Comparison of ENCODE assay signal across 9 mouse cellular contexts in the genomic region with DNA sequence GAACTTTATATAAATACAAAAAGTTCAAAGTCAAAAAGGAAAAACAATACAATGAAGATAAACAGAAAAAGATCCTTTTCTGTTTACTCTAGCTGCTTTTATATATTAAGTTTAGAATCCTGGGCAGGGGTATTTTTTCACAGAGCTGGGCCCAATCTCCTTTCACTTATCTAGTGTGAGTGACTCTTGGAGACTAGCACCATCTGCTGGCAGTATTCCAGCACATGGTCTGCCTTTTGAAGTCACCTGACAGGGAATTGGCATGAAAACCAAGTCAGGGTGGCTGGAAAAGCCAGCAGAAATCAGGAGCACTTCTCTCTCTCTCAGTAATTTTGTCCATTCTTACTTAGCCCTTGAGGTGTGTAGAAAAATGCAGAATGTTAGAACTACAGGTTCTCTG. TPM values are rescaled to one million over a fixed set of nuclear protein-coding genes. Genes with fewer than 3 reads are reported as not detected.
A peak's percentile ranks its signal among the peaks of the same experiment; 100 is the strongest.
DNase-seq lines count a peak whose midpoint lies in the region; ATAC-seq and TF ChIP-seq lines count a peak whose summit lies in the region.
"Had no signal": no experiment of that assay in that cellular context is flagged by ENCODE, and none has a peak within 500 bp of the region (broad histone marks: within the 10 kb centered on the region; RNA-seq: fewer than 3 reads in every experiment).

No protein-coding gene starts in this region.

- H3K4me1 ChIP-seq in forebrain, embryonic 13.5 days, result no peaks in the 10 kb centered on the region
- no peaks in the 10 kb centered on the region for H3K4me1 ChIP-seq in liver, embryonic 12.5 days
- H3K4me1 ChIP-seq: liver, embryonic 13.5 days had no signal

- TF ChIP-seq CTCF in left cerebral cortex, adult 2 months (IDR thresholded peaks at IDR 0.05), result peak; percentile 12

- intact Hi-C loops in left cerebral cortex, adult 2 months (cut with DNase I), result no loop called here

- no peak overlapping the region for H3K9ac ChIP-seq in forebrain, embryonic 13.5 days
- no peak overlapping the region for H3K9ac ChIP-seq in liver, embryonic 12.5 days
- H3K9ac ChIP-seq: liver, embryonic 13.5 days had no signal

- H3K4me2 ChIP-seq in forebrain, embryonic 13.5 days, result no peak overlapping the region
- H3K4me2 ChIP-seq in liver, embryonic 12.5 days, result no peak overlapping the region
- H3K4me2 ChIP-seq: liver, embryonic 13.5 days had no signal

- H3K36me3 ChIP-seq in forebrain, embryonic 13.5 days (ENCODE audit: poor library complexity, severe bottlenecking), result peaks cover 49% of the 10 kb centered on the region
- peaks cover 58% of the 10 kb centered on the region for H3K36me3 ChIP-seq in liver, embryonic 12.5 days

- H3K4me3 ChIP-seq in left cerebral cortex, adult 2 months, result no peak overlapping the region
- H3K4me3 ChIP-seq in forebrain, embryonic 13.5 days, result no peak overlapping the region
- H3K4me3 ChIP-seq in liver, embryonic 12.5 days, result no peak overlapping the region
- H3K4me3 ChIP-seq: liver, embryonic 13.5 days had no signal

- no peaks in the 10 kb centered on the region for H3K9me3 ChIP-seq in forebrain, embryonic 13.5 days (replicated peaks)
- H3K9me3 ChIP-seq in liver, embryonic 12.5 days (replicated peaks), result no peaks in the 10 kb centered on the region
- H3K9me3 ChIP-seq: liver, embryonic 13.5 days had no signal

- DNase-seq in left cerebral cortex, adult 2 months (ENCODE audit: extremely low spot score in 1 of 2, low spot score in 2 of 2), result no peak
- no peak for DNase-seq in left cerebral cortex, adult 11 months (ENCODE audit: low spot score)
- peak; percentile 59 for DNase-seq in NIH3T3 (ENCODE audit: low read depth)
- DNase-seq in thymus, postnatal 10 days (ENCODE audit: low spot score in 2 of 2), result peak; percentile 12 to 22
- no peak for DNase-seq in gastrocnemius, adult 18-20 months (ENCODE audit: low spot score)
- DNase-seq in spleen, postnatal 14 days (ENCODE audit: low spot score in 2 of 2), result no peak
- DNase-seq: liver, embryonic 13.5 days had no signal

- no peak overlapping the region for H3K27ac ChIP-seq in left cerebral cortex, adult 2 months
- H3K27ac ChIP-seq in forebrain, embryonic 13.5 days, result no peak overlapping the region
- H3K27ac ChIP-seq in liver, embryonic 12.5 days, result no peak overlapping the region
- H3K27ac ChIP-seq: liver, embryonic 13.5 days had no signal

- no peaks in the 10 kb centered on the region for H3K27me3 ChIP-seq in forebrain, embryonic 13.5 days
- no peaks in the 10 kb centered on the region for H3K27me3 ChIP-seq in liver, embryonic 12.5 days (replicated peaks)
- H3K27me3 ChIP-seq: liver, embryonic 13.5 days had no signal

- 0 out of 2 replicates have a peak, but pooled peaks have one; percentile 55 for ATAC-seq in forebrain, embryonic 13.5 days
- peak; percentile 65; the same call in 1 of the 2 replicates for ATAC-seq in liver, embryonic 12.5 days

RNA-seq across cellular contexts. Expression of a gene that starts 16.2 kb away (rescaled TPM):
- total RNA-seq in left cerebral cortex, adult 2 months (2021), result under 1 TPM; 0.48 to 0.51 TPM
- 20.5 and 21.3 TPM in 2 replicates for polyA plus RNA-seq in forebrain, embryonic 13.5 days (2015; fragmentation: Nextera tagmentation; extraction: Ambion mirVana)
- 14.8 and 15.2 TPM in 2 replicates for polyA plus RNA-seq in liver, embryonic 12.5 days (2016; fragmentation: Nextera tagmentation; extraction: Ambion mirVana)
- under 1 TPM; 0.05 to 0.11 TPM for total RNA-seq in gastrocnemius, adult 18-20 months (2021)

RNA-seq across cellular contexts. Expression of a gene that starts 16.3 kb away (rescaled TPM):
- 10 to 100 TPM; 26.8 to 27.4 TPM for total RNA-seq in left cerebral cortex, adult 2 months (2021)
- 13.4 and 15.7 TPM in 2 replicates for polyA plus RNA-seq in forebrain, embryonic 13.5 days (2015; fragmentation: Nextera tagmentation; extraction: Ambion mirVana)
- 5.3 and 5.9 TPM in 2 replicates for polyA plus RNA-seq in liver, embryonic 12.5 days (2016; fragmentation: Nextera tagmentation; extraction: Ambion mirVana)
- total RNA-seq in gastrocnemius, adult 18-20 months (2021), result 10 to 100 TPM; 16.8 to 18.1 TPM

Comparison
In these comparisons a context has a peak if more than half of its experiments do, and no peak if none do; other contexts are left out.
1. DNase-seq: peak in NIH3T3 (single experiment) and thymus, postnatal 10 days (2 of 2); none in left cerebral cortex, adult 2 months (0 of 2), left cerebral cortex, adult 11 months (single experiment), gastrocnemius, adult 18-20 months (single experiment) and spleen, postnatal 14 days (0 of 2).